Mouse (Mus musculus): Measurements from ENCODE around the gene Ttc29. TPM values are rescaled to one million over a fixed set of nuclear protein-coding genes. Genes with fewer than 3 reads are reported as not detected.

The Ttc29 gene
- polyA plus RNA-seq, 1 experiment from 2014 or later = 0.14 TPM

- Histone ChIP-seq H3K36me3 (ENCODE audit: control insufficient read depth, insufficient read depth, low read length) (no peaks in the 10 kb centered on the region), H3K27me3 (ENCODE audit: control insufficient read depth, insufficient read depth, low read length) (no peaks in the 10 kb centered on the region), H3K4me2 (ENCODE audit: low read depth, low read length) (no peak overlapping the region), H3K4me1 (ENCODE audit: control insufficient read depth, insufficient read depth, low read length) (no peaks in the 10 kb centered on the region), H3K9ac (ENCODE audit: low read length) (no peak overlapping the region), H3K27ac (ENCODE audit: low read length) (no peak overlapping the region), H3K9me3 (replicated peaks; ENCODE audit: control insufficient read depth, low read length) (no peaks in the 10 kb centered on the region), H3K4me3 (replicated peaks; ENCODE audit: low read length) (no peak overlapping the region)
- 47% methylated on average over 5 of the region's 5 CpGs for WGBS
- ATAC-seq (ENCODE audit: insufficient read depth, low FRiP score) = no peak
These were observed 82.4 kb downstream of the Ttc29 start for GRCm38 (mm10) chr8:78295494-78295893.

GRCm38 (mm10) chr8:78303579-78303978 is 90.5 kb downstream of the Ttc29 start:
- Histone ChIP-seq H3K9ac (ENCODE audit: low read length) (no peak overlapping the region), H3K4me1 (ENCODE audit: control insufficient read depth, insufficient read depth, low read length) (no peaks in the 10 kb centered on the region), H3K4me3 (replicated peaks; ENCODE audit: low read length) (no peak overlapping the region), H3K9me3 (replicated peaks; ENCODE audit: control insufficient read depth, low read length) (no peaks in the 10 kb centered on the region), H3K36me3 (ENCODE audit: control insufficient read depth, insufficient read depth, low read length) (no peaks in the 10 kb centered on the region), H3K27me3 (ENCODE audit: control insufficient read depth, insufficient read depth, low read length) (no peaks in the 10 kb centered on the region), H3K4me2 (ENCODE audit: low read depth, low read length) (no peak overlapping the region), H3K27ac (ENCODE audit: low read length) (no peak overlapping the region)
- 26% methylated on average over 7 of the region's 7 CpGs for WGBS
- ATAC-seq (ENCODE audit: insufficient read depth, low FRiP score) = no peak

GRCm38 (mm10) chr8:78306604-78307003 is 93.5 kb downstream of the Ttc29 start:
- Histone ChIP-seq H3K27me3 (ENCODE audit: control insufficient read depth, insufficient read depth, low read length) (no peaks in the 10 kb centered on the region), H3K4me2 (ENCODE audit: low read depth, low read length) (no peak overlapping the region), H3K36me3 (ENCODE audit: control insufficient read depth, insufficient read depth, low read length) (no peaks in the 10 kb centered on the region), H3K9ac (ENCODE audit: low read length) (no peak overlapping the region), H3K4me1 (ENCODE audit: control insufficient read depth, insufficient read depth, low read length) (no peaks in the 10 kb centered on the region), H3K4me3 (replicated peaks; ENCODE audit: low read length) (no peak overlapping the region), H3K27ac (ENCODE audit: low read length) (no peak overlapping the region), H3K9me3 (replicated peaks; ENCODE audit: control insufficient read depth, low read length) (no peaks in the 10 kb centered on the region)
- WGBS = 60% methylated on average over 10 of the region's 10 CpGs
- no peak for ATAC-seq (ENCODE audit: insufficient read depth, low FRiP score)

- Histone ChIP-seq H3K27ac (ENCODE audit: low read length) (no peak overlapping the region), H3K9ac (ENCODE audit: low read length) (no peak overlapping the region), H3K9me3 (replicated peaks; ENCODE audit: control insufficient read depth, low read length) (no peaks in the 10 kb centered on the region), H3K4me2 (ENCODE audit: low read depth, low read length) (no peak overlapping the region), H3K4me1 (ENCODE audit: control insufficient read depth, insufficient read depth, low read length) (no peaks in the 10 kb centered on the region), H3K36me3 (ENCODE audit: control insufficient read depth, insufficient read depth, low read length) (no peaks in the 10 kb centered on the region), H3K4me3 (replicated peaks; ENCODE audit: low read length) (no peak overlapping the region), H3K27me3 (ENCODE audit: control insufficient read depth, insufficient read depth, low read length) (no peaks in the 10 kb centered on the region)
- no peak for ATAC-seq (ENCODE audit: insufficient read depth, low FRiP score)
- 44% methylated on average over 4 of the region's 4 CpGs for WGBS
These were observed 94.0 kb downstream of the Ttc29 start for GRCm38 (mm10) chr8:78307131-78307530.

GRCm38 (mm10) chr8:78309539-78309938 is 96.4 kb downstream of the Ttc29 start:
- Histone ChIP-seq H3K36me3 (ENCODE audit: control insufficient read depth, insufficient read depth, low read length) (no peaks in the 10 kb centered on the region), H3K9ac (ENCODE audit: low read length) (no peak overlapping the region), H3K4me3 (replicated peaks; ENCODE audit: low read length) (no peak overlapping the region), H3K4me1 (ENCODE audit: control insufficient read depth, insufficient read depth, low read length) (no peaks in the 10 kb centered on the region), H3K27me3 (ENCODE audit: control insufficient read depth, insufficient read depth, low read length) (no peaks in the 10 kb centered on the region), H3K4me2 (ENCODE audit: low read depth, low read length) (no peak overlapping the region), H3K9me3 (replicated peaks; ENCODE audit: control insufficient read depth, low read length) (no peaks in the 10 kb centered on the region), H3K27ac (ENCODE audit: low read length) (no peak overlapping the region)
- ATAC-seq (ENCODE audit: insufficient read depth, low FRiP score) = no peak
- WGBS = 65% methylated on average over 6 of the region's 6 CpGs

- Histone ChIP-seq H3K4me2 (ENCODE audit: low read depth, low read length) (no peak overlapping the region), H3K27me3 (ENCODE audit: control insufficient read depth, insufficient read depth, low read length) (no peaks in the 10 kb centered on the region), H3K36me3 (ENCODE audit: control insufficient read depth, insufficient read depth, low read length) (no peaks in the 10 kb centered on the region), H3K9ac (ENCODE audit: low read length) (no peak overlapping the region), H3K4me3 (replicated peaks; ENCODE audit: low read length) (no peak overlapping the region), H3K9me3 (replicated peaks; ENCODE audit: control insufficient read depth, low read length) (no peaks in the 10 kb centered on the region), H3K4me1 (ENCODE audit: control insufficient read depth, insufficient read depth, low read length) (no peaks in the 10 kb centered on the region), H3K27ac (ENCODE audit: low read length) (no peak overlapping the region)
- no peak for ATAC-seq (ENCODE audit: insufficient read depth, low FRiP score)
- WGBS = 68% methylated on average over 9 of the region's 9 CpGs
These were observed 102.5 kb downstream of the Ttc29 start for GRCm38 (mm10) chr8:78315576-78315975.

GRCm38 (mm10) chr8:78317666-78318065 is 104.6 kb downstream of the Ttc29 start:
- H3K4me3 ChIP-seq (replicated peaks; ENCODE audit: low read length) = no peak overlapping the region
- H3K4me2 ChIP-seq (ENCODE audit: low read depth, low read length) = no peak overlapping the region
- no peak overlapping the region for H3K27ac ChIP-seq (ENCODE audit: low read length)
- no peak for ATAC-seq (ENCODE audit: insufficient read depth, low FRiP score)
- WGBS = 82% methylated on average over 2 of the region's 2 CpGs
- no peaks in the 10 kb centered on the region for H3K36me3 ChIP-seq (ENCODE audit: control insufficient read depth, insufficient read depth, low read length)
- no peaks in the 10 kb centered on the region for H3K4me1 ChIP-seq (ENCODE audit: control insufficient read depth, insufficient read depth, low read length)
- H3K27me3 ChIP-seq (ENCODE audit: control insufficient read depth, insufficient read depth, low read length) = no peaks in the 10 kb centered on the region
- no peak overlapping the region for H3K9ac ChIP-seq (ENCODE audit: low read length)
- H3K9me3 ChIP-seq (replicated peaks; ENCODE audit: control insufficient read depth, low read length) = no peaks in the 10 kb centered on the region

- no peak overlapping the region for H3K4me2 ChIP-seq (ENCODE audit: low read depth, low read length)
- ATAC-seq (ENCODE audit: insufficient read depth, low FRiP score) = no peak
- no peak overlapping the region for H3K27ac ChIP-seq (ENCODE audit: low read length)
- H3K36me3 ChIP-seq (ENCODE audit: control insufficient read depth, insufficient read depth, low read length) = no peaks in the 10 kb centered on the region
- no peak overlapping the region for H3K4me3 ChIP-seq (replicated peaks; ENCODE audit: low read length)
- H3K4me1 ChIP-seq (ENCODE audit: control insufficient read depth, insufficient read depth, low read length) = no peaks in the 10 kb centered on the region
- H3K9ac ChIP-seq (ENCODE audit: low read length) = no peak overlapping the region
- 69% methylated on average over 3 of the region's 3 CpGs for WGBS
- no peaks in the 10 kb centered on the region for H3K9me3 ChIP-seq (replicated peaks; ENCODE audit: control insufficient read depth, low read length)
- no peaks in the 10 kb centered on the region for H3K27me3 ChIP-seq (ENCODE audit: control insufficient read depth, insufficient read depth, low read length)
These were observed 110.3 kb downstream of the Ttc29 start for GRCm38 (mm10) chr8:78323391-78323790.

- no peak overlapping the region for H3K9ac ChIP-seq (ENCODE audit: low read length)
- no peaks in the 10 kb centered on the region for H3K36me3 ChIP-seq (ENCODE audit: control insufficient read depth, insufficient read depth, low read length)
- no peak overlapping the region for H3K4me2 ChIP-seq (ENCODE audit: low read depth, low read length)
- no peak overlapping the region for H3K4me3 ChIP-seq (replicated peaks; ENCODE audit: low read length)
- WGBS = 72% methylated on average over 11 of the region's 11 CpGs
- no peak for ATAC-seq (ENCODE audit: insufficient read depth, low FRiP score)
- H3K9me3 ChIP-seq (replicated peaks; ENCODE audit: control insufficient read depth, low read length) = no peaks in the 10 kb centered on the region
- H3K27ac ChIP-seq (ENCODE audit: low read length) = no peak overlapping the region
- H3K4me1 ChIP-seq (ENCODE audit: control insufficient read depth, insufficient read depth, low read length) = no peaks in the 10 kb centered on the region
- H3K27me3 ChIP-seq (ENCODE audit: control insufficient read depth, insufficient read depth, low read length) = no peaks in the 10 kb centered on the region
These were observed 127.8 kb downstream of the Ttc29 start for GRCm38 (mm10) chr8:78340689-78341529.

Data from stomach, embryonic 16.5 days (tissue).